Mouse (Mus musculus): Measurements from ENCODE around the gene Dffb.

Gene Dffb

GRCm38 (mm10) chr4:153974431-153975291, at the start of gene Dffb, which contains the start of gene Cep104:
Gene Dffb, minus strand, starts transcription at chr4:153975126.
Gene Cep104, plus strand, starts transcription at chr4:153975194.
- peak; percentile 89 to 90 for DNase-seq

GRCm38 (mm10) chr4:154023754-154024601, 49.1 kb upstream of the Dffb start:
- DNase-seq = no peak

- DNase-seq = no peak
Observed at GRCm38 (mm10) chr4:154022844-154023243, 47.9 kb upstream of the Dffb start.

- no peak for DNase-seq
Observed at GRCm38 (mm10) chr4:154022407-154022806, 47.5 kb upstream of the Dffb start.

GRCm38 (mm10) chr4:154021432-154021831, 46.5 kb upstream of the Dffb start:
- no peak for DNase-seq

- DNase-seq = peak; percentile 41 to 44
Observed at GRCm38 (mm10) chr4:154019571-154019970, 44.6 kb upstream of the Dffb start.

GRCm38 (mm10) chr4:154015476-154015875, 40.5 kb upstream of the Dffb start:
- no peak for DNase-seq

GRCm38 (mm10) chr4:154012132-154012882, 37.4 kb upstream of the Dffb start:
- DNase-seq = peak; percentile 28 to 47

GRCm38 (mm10) chr4:154011646-154012089, 36.7 kb upstream of the Dffb start, which contains the start of gene Lrrc47:
Gene Lrrc47, plus strand, starts transcription at chr4:154011731.
- peak; percentile 79 to 80 for DNase-seq

GRCm38 (mm10) chr4:154010907-154011645, 36.1 kb upstream of the Dffb start:
- no peak for DNase-seq

- no peak for DNase-seq
Observed at GRCm38 (mm10) chr4:154007759-154008158, 32.8 kb upstream of the Dffb start.

GRCm38 (mm10) chr4:154006264-154006663, 31.3 kb upstream of the Dffb start:
- DNase-seq = no peak

- DNase-seq = no peak
Observed at GRCm38 (mm10) chr4:154005488-154005887, 30.6 kb upstream of the Dffb start.

- no peak for DNase-seq
Observed at GRCm38 (mm10) chr4:153993505-153993904, 18.6 kb upstream of the Dffb start.

GRCm38 (mm10) chr4:153992715-153993114, 17.8 kb upstream of the Dffb start:
- no peak for DNase-seq

- DNase-seq = no peak
Observed at GRCm38 (mm10) chr4:153980470-153980869, 5.5 kb upstream of the Dffb start.

GRCm38 (mm10) chr4:153979243-153979642, 4.3 kb upstream of the Dffb start:
- DNase-seq = no peak

- DNase-seq = no peak
Observed at GRCm38 (mm10) chr4:153975768-153976167, 842 bp upstream of the Dffb start.

- no peak for DNase-seq
Observed at GRCm38 (mm10) chr4:153975292-153975662, 351 bp upstream of the Dffb start.

GRCm38 (mm10) chr4:153968063-153968462, 6.9 kb downstream of the Dffb start:
- no peak for DNase-seq

- no peak for DNase-seq
Observed at GRCm38 (mm10) chr4:153967556-153967955, 7.4 kb downstream of the Dffb start.

GRCm38 (mm10) chr4:153966651-153967050, 8.3 kb downstream of the Dffb start:
- DNase-seq = no peak
